Mouse (Mus musculus): ENCODE measurements at regions not wholly inside any gene's neighbourhood (a gene's known extent, or its start where the extent isn't known, plus 50 kb on each side); places are given as distances from the start of the nearest gene placed in this dataset.

- Histone ChIP-seq H3K36me3 (ENCODE audit: control insufficient read depth in 1 of 2, insufficient read depth in 2 of 2, low read length in 2 of 2) (no peaks in the 10 kb centered on the region), H3K27me3 (ENCODE audit: control insufficient read depth in 1 of 2, insufficient read depth in 2 of 2, low read length in 2 of 2) (no peaks in the 10 kb centered on the region), H3K9me3 (replicated peaks; ENCODE audit: insufficient read depth, low read length) (no peaks in the 10 kb centered on the region), H3K27ac (ENCODE audit: control insufficient read depth, low read depth, low read length) (no peak overlapping the region), H3K9ac (ENCODE audit: control insufficient read depth, low read depth, low read length, poor library complexity, severe bottlenecking) (no peak overlapping the region), H3K4me1 (ENCODE audit: control insufficient read depth in 1 of 2, insufficient read depth in 2 of 2, low read length in 2 of 2) (no peaks in the 10 kb centered on the region), H3K79me2 (ENCODE audit: control insufficient read depth, insufficient read depth, low read length, poor library complexity) (no peaks in the 10 kb centered on the region), H3K4me3 (ENCODE audit: control insufficient read depth in 1 of 2, insufficient read depth in 1 of 2, low read depth in 2 of 2, low read length in 2 of 2) (no peak overlapping the region)
- no peak for DNase-seq (ENCODE audit: low read depth, low spot score)
- TF ChIP-seq MXI1 (IDR thresholded peaks at IDR 0.05; ENCODE audit: low read depth, low read length), result no peak
- TF ChIP-seq MAFK (IDR thresholded peaks at IDR 0.05; ENCODE audit: borderline replicate concordance, low read depth, low read length), result no peak
- TF ChIP-seq GATA1 (IDR thresholded peaks at IDR 0.05; ENCODE audit: low read depth, low read length), result no peak
- TF ChIP-seq MAX (IDR thresholded peaks at IDR 0.05; ENCODE audit: low read length), result no peak
- no peak for TF ChIP-seq CHD2 (IDR thresholded peaks at IDR 0.05; ENCODE audit: low read length)
- TF ChIP-seq MYB (IDR thresholded peaks at IDR 0.05; ENCODE audit: low read depth, low read length), result no peak
- TF ChIP-seq TAL1 (IDR thresholded peaks at IDR 0.05; ENCODE audit: low read length), result no peak
- no peak for TF ChIP-seq BHLHE40 (IDR thresholded peaks at IDR 0.05; ENCODE audit: borderline replicate concordance, low read depth, low read length)
- TF ChIP-seq POLR2AphosphoS5 (IDR thresholded peaks at IDR 0.05; ENCODE audit: borderline replicate concordance, low read depth, low read length), result no peak
- no peak for TF ChIP-seq CTCF (IDR thresholded peaks at IDR 0.05 in 2 of 3, conservative IDR thresholded peaks at IDR 0.05 in 1 of 3; ENCODE audit: control insufficient read depth in 1 of 3, insufficient read depth in 1 of 3, low read depth in 2 of 3, low read length in 3 of 3, poor library complexity in 1 of 3, severe bottlenecking in 1 of 3)
- no peak for TF ChIP-seq RCOR1 (IDR thresholded peaks at IDR 0.05; ENCODE audit: low read depth, low read length)
- no peak for TF ChIP-seq ZKSCAN1 (IDR thresholded peaks at IDR 0.05; ENCODE audit: low read depth, low read length)
- TF ChIP-seq CHD1 (IDR thresholded peaks at IDR 0.05; ENCODE audit: low read depth, low read length), result no peak
- no peak for TF ChIP-seq TBP (IDR thresholded peaks at IDR 0.05; ENCODE audit: low read depth, low read length)
- no peak for TF ChIP-seq ZNF384 (IDR thresholded peaks at IDR 0.05; ENCODE audit: low read depth, low read length)
- TF ChIP-seq USF2 (IDR thresholded peaks at IDR 0.05; ENCODE audit: borderline replicate concordance in 1 of 2, insufficient read depth in 1 of 2, low read depth in 1 of 2, low read length in 2 of 2), result no peak
- TF ChIP-seq KAT2A (conservative IDR thresholded peaks at IDR 0.05; ENCODE audit: low read depth, low read length), result no peak
- no peak for TF ChIP-seq UBTF (IDR thresholded peaks at IDR 0.05; ENCODE audit: borderline replicate concordance, insufficient read depth, low read depth, low read length)
- TF ChIP-seq JUND (IDR thresholded peaks at IDR 0.05; ENCODE audit: low read depth, low read length), result no peak
Measured at GRCm38 (mm10) chr11:71434886-71435285, 204.4 kb upstream of the Nlrp1b start.

GRCm38 (mm10) chr11:71435745-71436144, 205.2 kb upstream of the Nlrp1b start:
- DNase-seq (ENCODE audit: low read depth, low spot score), result no peak
- Histone ChIP-seq H3K9ac (ENCODE audit: control insufficient read depth, low read depth, low read length, poor library complexity, severe bottlenecking) (no peak overlapping the region), H3K27me3 (ENCODE audit: control insufficient read depth in 1 of 2, insufficient read depth in 2 of 2, low read length in 2 of 2) (no peaks in the 10 kb centered on the region), H3K9me3 (replicated peaks; ENCODE audit: insufficient read depth, low read length) (no peaks in the 10 kb centered on the region), H3K4me3 (ENCODE audit: control insufficient read depth in 1 of 2, insufficient read depth in 1 of 2, low read depth in 2 of 2, low read length in 2 of 2) (no peak overlapping the region), H3K4me1 (ENCODE audit: control insufficient read depth in 1 of 2, insufficient read depth in 2 of 2, low read length in 2 of 2) (no peaks in the 10 kb centered on the region), H3K36me3 (ENCODE audit: control insufficient read depth in 1 of 2, insufficient read depth in 2 of 2, low read length in 2 of 2) (no peaks in the 10 kb centered on the region), H3K79me2 (ENCODE audit: control insufficient read depth, insufficient read depth, low read length, poor library complexity) (no peaks in the 10 kb centered on the region), H3K27ac (ENCODE audit: control insufficient read depth, low read depth, low read length) (no peak overlapping the region)
- TF ChIP-seq RCOR1 (IDR thresholded peaks at IDR 0.05; ENCODE audit: low read depth, low read length), result no peak
- TF ChIP-seq MAFK (IDR thresholded peaks at IDR 0.05; ENCODE audit: borderline replicate concordance, low read depth, low read length), result no peak
- TF ChIP-seq MYC (IDR thresholded peaks at IDR 0.05; ENCODE audit: low read depth, low read length), result no peak
- no peak for TF ChIP-seq CHD2 (IDR thresholded peaks at IDR 0.05; ENCODE audit: low read length)
- TF ChIP-seq MAZ (IDR thresholded peaks at IDR 0.05; ENCODE audit: low read depth, low read length), result no peak
- no peak for TF ChIP-seq SIN3A (IDR thresholded peaks at IDR 0.05; ENCODE audit: low read length)
- no peak for TF ChIP-seq NELFE (IDR thresholded peaks at IDR 0.05; ENCODE audit: low read depth, low read length)
- TF ChIP-seq ZKSCAN1 (IDR thresholded peaks at IDR 0.05; ENCODE audit: low read depth, low read length), result no peak
- no peak for TF ChIP-seq TAL1 (IDR thresholded peaks at IDR 0.05; ENCODE audit: low read length)
- no peak for TF ChIP-seq HCFC1 (IDR thresholded peaks at IDR 0.05; ENCODE audit: low read depth, low read length)
- no peak for TF ChIP-seq SMC3 (IDR thresholded peaks at IDR 0.05; ENCODE audit: low read depth, low read length)
- no peak for TF ChIP-seq MYB (IDR thresholded peaks at IDR 0.05; ENCODE audit: low read depth, low read length)
- TF ChIP-seq BHLHE40 (IDR thresholded peaks at IDR 0.05; ENCODE audit: borderline replicate concordance, low read depth, low read length), result no peak
- TF ChIP-seq ETS1 (IDR thresholded peaks at IDR 0.05; ENCODE audit: low read depth, low read length), result no peak
- TF ChIP-seq NRF1 (IDR thresholded peaks at IDR 0.05; ENCODE audit: insufficient read depth, low read depth, low read length, poor library complexity, severe bottlenecking), result no peak
- TF ChIP-seq ELF1 (IDR thresholded peaks at IDR 0.05; ENCODE audit: low read depth, low read length), result no peak
- no peak for TF ChIP-seq CTCF (IDR thresholded peaks at IDR 0.05 in 2 of 3, conservative IDR thresholded peaks at IDR 0.05 in 1 of 3; ENCODE audit: control insufficient read depth in 1 of 3, insufficient read depth in 1 of 3, low read depth in 2 of 3, low read length in 3 of 3, poor library complexity in 1 of 3, severe bottlenecking in 1 of 3)
- no peak for TF ChIP-seq UBTF (IDR thresholded peaks at IDR 0.05; ENCODE audit: borderline replicate concordance, insufficient read depth, low read depth, low read length)
- no peak for TF ChIP-seq POLR2AphosphoS2 (IDR thresholded peaks at IDR 0.05; ENCODE audit: low read length)
